Mouse (Mus musculus) MEL (cell line): ENCODE measurements around the gene Zfp217. TPM values are rescaled to one million over a fixed set of nuclear protein-coding genes. Genes with fewer than 3 reads are reported as not detected.

Source experiments
- DNase-seq: peaks from one replicate; pipeline ENCODE4 v3.0.0; 2011; ENCODE audit warnings: low read depth, low spot score
- H3K27ac ChIP-seq: 2 replicates; pipeline ENCODE4 v1.5.1; 2012; ENCODE audit warnings: low read depth, mild to moderate bottlenecking, control low read depth, low read length, moderate library complexity; ENCODE audit not compliant: control insufficient read depth
- H3K27me3 ChIP-seq, 2 experiments: fragments of 150-350 bp in 1 of 2; sonication (generic) in 1 of 2; 2 replicates each; pipeline ENCODE4 v1.6.1; 2012; ENCODE audit warnings: low read length in 2 of 2, mild to moderate bottlenecking in 2 of 2, improper control_type of control experiment in 1 of 2, moderate library complexity in 1 of 2; ENCODE audit not compliant: insufficient read depth in 2 of 2, control insufficient read depth in 1 of 2
- H3K36me3 ChIP-seq, 2 experiments: 2 replicates each; pipeline ENCODE4 v1.6.1; 2012 to 2014; ENCODE audit warnings: low read length in 2 of 2, improper control_type of control experiment in 1 of 2, inconsistent platforms in 1 of 2, mild to moderate bottlenecking in 1 of 2; ENCODE audit not compliant: insufficient read depth in 2 of 2, control insufficient read depth in 1 of 2
- H3K4me1 ChIP-seq, 2 experiments: fragments of 150-350 bp in 1 of 2; sonication (generic) in 1 of 2; 2 replicates each; pipeline ENCODE4 v1.6.1; 2012; ENCODE audit warnings: low read length in 2 of 2, improper control_type of control experiment in 1 of 2, mild to moderate bottlenecking in 1 of 2; ENCODE audit not compliant: insufficient read depth in 2 of 2, control insufficient read depth in 1 of 2
- H3K4me3 ChIP-seq, 2 experiments: fragments of 150-350 bp in 1 of 2; sonication (generic) in 1 of 2; 2 replicates each; pipeline ENCODE4 v1.5.1; 2012; ENCODE audit warnings: low read depth in 2 of 2, low read length in 2 of 2, mild to moderate bottlenecking in 2 of 2, moderate library complexity in 2 of 2, control low read depth in 1 of 2, improper control_type of control experiment in 1 of 2; ENCODE audit not compliant: control insufficient read depth in 1 of 2, insufficient read depth in 1 of 2
- H3K79me2 ChIP-seq: 2 replicates; pipeline ENCODE4 v1.6.1; 2012; ENCODE audit warnings: mild to moderate bottlenecking, low read length, moderate library complexity; ENCODE audit not compliant: control insufficient read depth, poor library complexity, insufficient read depth
- H3K9ac ChIP-seq: 2 replicates; pipeline ENCODE4 v1.6.1; 2012; ENCODE audit warnings: low read depth, mild to moderate bottlenecking, control low read depth, low read length, moderate library complexity; ENCODE audit not compliant: control insufficient read depth, poor library complexity, severe bottlenecking
- H3K9me3 ChIP-seq: fragments of 150-350 bp; sonication (generic); replicated peaks from 2 replicates; pipeline ENCODE4 v1.6.1; 2012; ENCODE audit warnings: mild to moderate bottlenecking, low read length, improper control_type of control experiment, moderate library complexity; ENCODE audit not compliant: insufficient read depth
- BHLHE40 ChIP-seq: IDR thresholded peaks from 2 replicates; pipeline ENCODE4 v1.6.1; 2012; ENCODE audit warnings: low read depth, mild to moderate bottlenecking, inconsistent platforms, low read length, improper control_type of control experiment, borderline replicate concordance
- CHD1 ChIP-seq: IDR thresholded peaks from 2 replicates; pipeline ENCODE4 v1.6.1; 2012; ENCODE audit warnings: low read depth, mild to moderate bottlenecking, inconsistent platforms, low read length, improper control_type of control experiment
- CHD2 ChIP-seq: IDR thresholded peaks from 2 replicates; pipeline ENCODE4 v1.6.1; 2011; ENCODE audit warnings: low read length, improper control_type of control experiment
- E2F4 ChIP-seq: IDR thresholded peaks from 2 replicates; pipeline ENCODE4 v1.6.1; 2011; ENCODE audit warnings: low read depth, low read length, improper control_type of control experiment, borderline replicate concordance
- EP300 ChIP-seq, 2 experiments: IDR thresholded peaks; 2 replicates each; pipeline ENCODE4 v1.6.1; 2011; ENCODE audit warnings: improper control_type of control experiment in 2 of 2, low read length in 2 of 2, low read depth in 1 of 2, mild to moderate bottlenecking in 1 of 2
- GABPA ChIP-seq: IDR thresholded peaks from 2 replicates; pipeline ENCODE4 v1.6.1; 2012; ENCODE audit warnings: low read depth, mild to moderate bottlenecking, inconsistent platforms, low read length, improper control_type of control experiment, moderate library complexity
- GATA1 ChIP-seq: IDR thresholded peaks from 2 replicates; pipeline ENCODE4 v1.6.1; 2011; ENCODE audit warnings: low read depth, low read length, improper control_type of control experiment
- HCFC1 ChIP-seq: IDR thresholded peaks from 2 replicates; pipeline ENCODE4 v1.6.1; 2012; ENCODE audit warnings: low read depth, mild to moderate bottlenecking, inconsistent platforms, low read length, improper control_type of control experiment, moderate library complexity
- KAT2A ChIP-seq: conservative IDR thresholded peaks from 2 replicates; pipeline ENCODE4 v1.6.1; 2012; ENCODE audit warnings: low read depth, low read length, improper control_type of control experiment, inconsistent platforms
- MAZ ChIP-seq: IDR thresholded peaks from 2 replicates; pipeline ENCODE4 v1.6.1; 2012; ENCODE audit warnings: low read depth, mild to moderate bottlenecking, inconsistent platforms, low read length, improper control_type of control experiment
- MEF2A ChIP-seq: IDR thresholded peaks from 2 replicates; pipeline ENCODE4 v1.6.1; 2014; ENCODE audit warnings: low read depth, mild to moderate bottlenecking, inconsistent platforms, low read length, improper control_type of control experiment; ENCODE audit not compliant: poor library complexity, insufficient replicate concordance, severe bottlenecking; ENCODE audit errors: extremely low read depth
- MXI1 ChIP-seq: IDR thresholded peaks from 2 replicates; pipeline ENCODE4 v1.6.1; 2011; ENCODE audit warnings: mild to moderate bottlenecking, low read depth, low read length, improper control_type of control experiment
- MYB ChIP-seq: IDR thresholded peaks from 2 replicates; pipeline ENCODE4 v1.6.1; 2011; ENCODE audit warnings: mild to moderate bottlenecking, low read depth, low read length, improper control_type of control experiment
- MYC ChIP-seq: IDR thresholded peaks from 2 replicates; pipeline ENCODE4 v1.6.1; 2011; ENCODE audit warnings: low read depth, mild to moderate bottlenecking, low read length, improper control_type of control experiment, moderate library complexity
- NELFE ChIP-seq: IDR thresholded peaks from 2 replicates; pipeline ENCODE4 v1.6.1; 2011; ENCODE audit warnings: low read depth, low read length, improper control_type of control experiment
- NRF1 ChIP-seq: IDR thresholded peaks from 2 replicates; pipeline ENCODE4 v1.6.1; 2014; ENCODE audit warnings: low read depth, mild to moderate bottlenecking, inconsistent platforms, low read length, improper control_type of control experiment, moderate library complexity; ENCODE audit not compliant: poor library complexity, insufficient read depth, severe bottlenecking
- POLR2AphosphoS5 ChIP-seq: IDR thresholded peaks from 2 replicates; pipeline ENCODE4 v1.6.1; 2012; ENCODE audit warnings: low read depth, borderline replicate concordance, mild to moderate bottlenecking, inconsistent platforms, low read length, moderate library complexity, mixed read lengths
- RCOR1 ChIP-seq: IDR thresholded peaks from 2 replicates; pipeline ENCODE4 v1.6.1; 2012; ENCODE audit warnings: low read depth, mild to moderate bottlenecking, inconsistent platforms, low read length, improper control_type of control experiment
- SMC3 ChIP-seq: IDR thresholded peaks from 2 replicates; pipeline ENCODE4 v1.6.1; 2011; ENCODE audit warnings: low read depth, low read length, improper control_type of control experiment
- TAL1 ChIP-seq: IDR thresholded peaks from 2 replicates; pipeline ENCODE4 v1.6.1; 2012; ENCODE audit warnings: mild to moderate bottlenecking, inconsistent platforms, low read length, moderate library complexity, mixed read lengths
- TBP ChIP-seq: IDR thresholded peaks from 2 replicates; pipeline ENCODE4 v1.8.0; 2011; ENCODE audit warnings: low read depth, low read length, improper control_type of control experiment
- TCF12 ChIP-seq: IDR thresholded peaks from 2 replicates; pipeline ENCODE4 v1.6.1; 2014; ENCODE audit warnings: low read depth, mild to moderate bottlenecking, inconsistent platforms, low read length, improper control_type of control experiment, moderate library complexity
- UBTF ChIP-seq: IDR thresholded peaks from 2 replicates; pipeline ENCODE4 v1.6.1; 2012; ENCODE audit warnings: low read depth, mild to moderate bottlenecking, inconsistent platforms, low read length, improper control_type of control experiment, moderate library complexity, borderline replicate concordance; ENCODE audit not compliant: insufficient read depth
- USF1 ChIP-seq: IDR thresholded peaks from 2 replicates; pipeline ENCODE4 v1.6.1; 2014; ENCODE audit warnings: low read depth, mild to moderate bottlenecking, inconsistent platforms, low read length, improper control_type of control experiment, moderate library complexity
- USF2 ChIP-seq, 2 experiments: IDR thresholded peaks; 2 replicates each; pipeline ENCODE4 v1.6.1; 2011 to 2012; ENCODE audit warnings: improper control_type of control experiment in 2 of 2, low read length in 2 of 2, borderline replicate concordance in 1 of 2, inconsistent platforms in 1 of 2, low read depth in 1 of 2, mild to moderate bottlenecking in 1 of 2; ENCODE audit not compliant: insufficient read depth in 1 of 2
- ZC3H11A ChIP-seq: IDR thresholded peaks from 2 replicates; pipeline ENCODE4 v1.6.1; 2012; ENCODE audit warnings: low read depth, mild to moderate bottlenecking, inconsistent platforms, low read length, improper control_type of control experiment
- ZNF384 ChIP-seq: IDR thresholded peaks from 2 replicates; pipeline ENCODE4 v1.6.1; 2012; ENCODE audit warnings: low read depth, mild to moderate bottlenecking, inconsistent platforms, low read length, improper control_type of control experiment
- polyA plus RNA-seq, 2 experiments: library from polyadenylated mRNA; stranded (reverse) in 1 of 2; unstranded in 1 of 2; fragments of >175 nt in 1 of 2; fragments of >200 nt in 1 of 2; gene quantifications; 2 replicates each; pipeline versions ENCODE4 v1.2.1 to v1.2.4; 2012; ENCODE audit warnings: low replicate concordance in 2 of 2, low read depth in 1 of 2; ENCODE audit not compliant: insufficient read length in 2 of 2, insufficient read depth in 1 of 2, missing spikeins in 1 of 2
- total RNA-seq: library from RNA; depleted of rRNA; stranded (reverse); fragments of 300-350 nt; gene quantifications from 2 replicates; pipeline ENCODE4 v1.2.3, GENCODE M21; 2012

Gene Zfp217
- total and polyA plus RNA-seq, 3 experiments = 21.7 to 34.9 (median 25.5) TPM

GRCm38 (mm10) chr2:170134026-170134690 lies 13.7 kb downstream of the Zfp217 start:
- H3K9me3 ChIP-seq = no peaks in the 10 kb centered on the region
- peaks cover 54% of the 10 kb centered on the region for H3K79me2 ChIP-seq
- H3K4me1 ChIP-seq = peaks cover 14 to 24% of the 10 kb centered on the region in 2 experiments
- H3K9ac ChIP-seq = no peak overlapping the region
- H3K27me3 ChIP-seq = no peaks in the 10 kb centered on the region
- peaks cover 0 to 44% of the 10 kb centered on the region in 2 experiments; a peak in 3 of 4 replicates for H3K36me3 ChIP-seq
- no peak overlapping the region for H3K27ac ChIP-seq
- no peak for DNase-seq
- no peak overlapping the region for H3K4me3 ChIP-seq
- TF ChIP-seq MYB = no peak
- no peak for TF ChIP-seq MEF2A
- no peak for TF ChIP-seq TAL1
- TF ChIP-seq ZC3H11A = no peak
- TF ChIP-seq NELFE = no peak
- no peak for TF ChIP-seq BHLHE40
- TF ChIP-seq SMC3 = no peak
- TF ChIP-seq MYC = no peak
- no peak for TF ChIP-seq EP300 (IDR thresholded peaks at IDR 0.05; ENCODE audit: low read depth in 1 of 2, low read length in 2 of 2)
- no peak for TF ChIP-seq HCFC1
- TF ChIP-seq POLR2AphosphoS5 = no peak
- no peak for TF ChIP-seq TCF12
- TF ChIP-seq GATA1 = no peak
- no peak for TF ChIP-seq USF1
- no peak for TF ChIP-seq TBP
- no peak for TF ChIP-seq MAZ

GRCm38 (mm10) chr2:170133093-170133731 lies 14.7 kb downstream of the Zfp217 start:
- Histone ChIP-seq H3K27ac (no peak overlapping the region), H3K9me3 (no peaks in the 10 kb centered on the region), H3K27me3 (no peaks in the 10 kb centered on the region), H3K9ac (no peak overlapping the region), H3K4me1 (peaks cover 16 to 30% of the 10 kb centered on the region in 2 experiments), H3K4me3 (no peak overlapping the region), H3K79me2 (peaks cover 45% of the 10 kb centered on the region), H3K36me3 (peaks cover 0 to 50% of the 10 kb centered on the region in 2 experiments; a peak in 3 of 4 replicates)
- DNase-seq = peak; percentile 28
- no peak for TF ChIP-seq ZNF384
- no peak for TF ChIP-seq RCOR1
- TF ChIP-seq USF2 (IDR thresholded peaks at IDR 0.05; ENCODE audit: borderline replicate concordance in 1 of 2, insufficient read depth in 1 of 2, low read depth in 1 of 2, low read length in 2 of 2) = no peak
- TF ChIP-seq GATA1 = no peak
- TF ChIP-seq SMC3 = no peak
- no peak for TF ChIP-seq MEF2A
- TF ChIP-seq TAL1 = no peak
- no peak for TF ChIP-seq MYB
- no peak for TF ChIP-seq NRF1
- TF ChIP-seq MXI1 = no peak
- TF ChIP-seq KAT2A = no peak
- no peak for TF ChIP-seq E2F4
- no peak for TF ChIP-seq UBTF
- TF ChIP-seq GABPA = no peak
- no peak for TF ChIP-seq MAZ
- TF ChIP-seq BHLHE40 = no peak
- no peak for TF ChIP-seq HCFC1
- no peak for TF ChIP-seq ZC3H11A
- TF ChIP-seq CHD1 = no peak
- TF ChIP-seq CHD2 = no peak
